Mouse (Mus musculus): ENCODE results near the gene Awat2.
A peak's percentile ranks its signal among the peaks of the same experiment; 100 is the strongest.
"Not testable (repeated sequence)": the region's sequence is repeated elsewhere in the genome, so short reads cannot be mapped to it uniquely, and the experiment has no call there.

Awat2 gene

DNA sequence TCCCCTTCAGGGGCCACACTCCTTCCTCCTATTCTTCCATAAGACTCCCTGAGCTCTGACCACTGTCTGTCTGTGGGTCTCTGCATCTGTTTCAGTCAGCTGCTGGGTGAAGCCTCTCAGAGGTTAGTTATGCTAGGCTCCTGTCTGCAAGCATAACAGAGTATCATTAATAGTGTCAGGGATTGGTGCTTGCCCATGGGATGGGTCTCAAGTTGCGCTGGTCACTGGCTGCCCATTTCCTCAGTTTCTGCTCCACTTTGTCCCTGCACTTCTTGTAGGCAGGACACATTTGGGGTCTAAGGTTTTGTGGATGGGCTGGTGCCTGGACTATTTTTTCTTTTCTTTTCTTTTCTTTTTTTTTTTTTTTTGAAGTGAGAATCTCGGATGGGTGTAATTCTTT lies at the start of gene Awat2:
TSS of gene Awat2 (minus strand) at position 101 of the 400 bp plus-strand sequence.
- DNase-seq (ENCODE audit: inconsistent ontology term), result not testable (repeated sequence)

DNA sequence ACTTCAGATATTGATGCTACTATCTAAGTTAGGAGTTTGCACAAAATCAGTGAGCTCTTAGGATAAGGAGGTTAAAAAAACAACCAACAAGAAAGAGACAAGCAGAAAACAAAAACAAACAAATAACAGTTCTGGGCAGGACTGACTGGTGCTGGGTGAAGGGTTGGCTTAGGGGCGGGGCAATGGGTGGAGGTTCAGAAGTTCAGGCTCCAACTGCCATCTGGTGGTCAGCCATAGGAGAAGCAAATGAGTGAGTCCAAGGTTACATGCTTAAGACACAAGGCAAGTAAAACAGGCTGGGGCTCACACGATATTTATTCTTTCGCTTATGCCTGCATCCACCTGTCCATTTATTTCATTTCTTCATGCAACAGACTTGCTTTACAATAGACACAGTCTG lies 37.8 kb upstream of the Awat2 start:
- DNase-seq (ENCODE audit: inconsistent ontology term), result peak; percentile 52

DNA sequence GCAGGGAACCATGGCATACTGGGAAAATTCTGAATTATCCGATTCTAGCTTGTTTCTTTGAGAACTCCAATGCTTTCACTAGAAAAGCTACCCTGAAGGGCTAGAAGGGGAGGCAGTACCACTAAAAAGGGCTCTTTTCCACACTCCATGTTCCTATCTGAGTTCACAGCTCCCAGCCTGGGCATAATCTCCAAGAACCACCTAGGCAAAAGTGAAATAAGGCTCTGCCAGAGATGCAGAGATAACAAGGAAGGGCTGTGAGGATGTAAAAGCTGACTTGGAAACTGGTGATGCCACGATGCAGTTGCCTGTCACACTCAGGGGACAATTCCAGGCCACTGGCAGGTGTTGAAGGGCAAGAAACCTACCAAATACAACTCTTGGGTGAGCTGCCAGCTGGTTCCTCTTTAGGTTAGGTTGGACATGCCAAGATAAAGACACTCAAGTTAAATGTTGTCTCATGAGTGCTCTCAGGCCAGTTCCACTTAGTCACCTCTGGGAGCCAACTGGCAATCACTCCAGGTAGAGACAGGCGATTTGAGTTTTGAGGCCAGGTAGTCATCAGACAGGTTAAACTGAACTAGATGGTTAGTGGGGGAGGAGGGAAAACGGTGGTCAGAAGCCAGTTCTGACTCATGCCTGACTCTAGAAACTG lies 33.2 kb upstream of the Awat2 start:
- no peak for DNase-seq (ENCODE audit: inconsistent ontology term)

DNA sequence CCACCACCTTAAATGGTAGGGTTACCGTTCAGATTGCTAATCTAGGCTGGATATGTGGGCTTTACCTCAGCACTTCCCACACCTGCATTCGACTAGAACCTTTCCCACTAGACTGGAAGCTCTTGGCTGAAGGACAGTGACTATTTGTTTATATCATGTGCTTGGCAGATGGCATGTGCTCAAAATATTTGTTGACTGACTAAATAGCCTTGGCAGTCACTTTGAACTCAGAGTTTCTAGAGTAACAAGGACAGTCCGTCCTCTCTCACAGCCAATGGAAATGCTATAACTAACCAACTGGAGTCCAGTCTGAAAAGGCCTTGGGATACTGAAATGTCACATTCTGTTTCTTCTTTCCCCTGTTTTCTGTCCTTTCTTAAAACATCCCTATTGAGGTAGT lies 29.0 kb upstream of the Awat2 start:
- DNase-seq (ENCODE audit: inconsistent ontology term), result peak; percentile 50

DNA sequence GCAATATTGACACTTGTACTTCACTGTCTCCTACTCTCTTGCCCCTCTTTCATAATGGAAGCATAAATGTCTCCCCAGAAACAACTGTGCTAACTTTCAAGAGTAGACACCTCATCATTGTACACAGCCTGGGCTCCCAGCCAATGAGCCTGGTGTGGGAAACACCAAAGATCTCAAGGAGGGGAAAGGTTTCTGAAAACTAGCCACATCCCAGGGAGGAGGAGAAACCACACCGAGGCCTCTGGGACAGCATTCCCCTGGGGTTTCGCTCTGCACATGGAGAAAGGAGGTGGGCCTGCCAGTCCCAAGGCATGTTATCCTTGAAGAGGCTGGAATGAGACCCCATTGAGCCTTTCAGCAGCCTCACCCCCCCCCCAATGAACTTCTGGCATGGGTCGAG lies 27.6 kb upstream of the Awat2 start:
- DNase-seq (ENCODE audit: inconsistent ontology term), result no peak

DNA sequence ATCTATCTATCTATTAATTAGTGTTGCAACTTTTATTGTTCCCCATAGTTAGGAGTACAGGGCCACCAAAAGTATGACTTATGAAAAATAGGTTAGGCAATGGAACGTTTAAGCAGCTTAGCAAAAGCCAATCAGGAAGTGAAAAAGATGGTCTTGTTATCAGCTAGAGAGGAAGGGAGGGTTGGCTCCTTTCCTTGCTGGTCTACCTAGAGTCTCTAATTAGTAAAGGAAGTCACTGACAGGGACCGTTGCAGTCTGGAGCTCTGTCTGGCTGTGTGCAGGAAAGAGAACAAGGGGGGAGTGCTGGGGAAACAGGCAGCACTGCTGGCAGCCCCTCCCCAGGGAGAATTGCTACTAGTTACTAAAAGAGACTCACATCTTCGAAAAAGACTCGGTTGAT lies 25.5 kb upstream of the Awat2 start:
- no peak for DNase-seq (ENCODE audit: inconsistent ontology term)

DNA sequence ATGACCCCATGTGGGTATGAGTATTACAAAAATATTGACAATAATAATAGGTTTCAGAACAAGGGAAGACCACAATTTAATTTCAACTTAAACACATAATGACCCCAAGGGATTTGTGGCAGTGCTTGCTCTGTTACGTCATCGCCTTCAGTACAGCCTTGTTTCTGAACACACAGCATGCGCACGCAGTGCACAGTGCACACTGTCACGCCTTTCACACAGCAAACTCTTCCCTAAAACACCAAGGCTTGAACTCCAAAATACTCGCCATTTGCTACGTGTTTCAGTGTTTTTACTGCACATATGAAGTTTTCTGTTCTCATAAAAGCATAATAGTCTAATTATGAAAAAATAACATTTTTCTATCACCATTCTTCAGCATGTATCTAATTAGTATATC lies 1.0 kb upstream of the Awat2 start:
- DNase-seq (ENCODE audit: inconsistent ontology term), result no peak

DNA sequence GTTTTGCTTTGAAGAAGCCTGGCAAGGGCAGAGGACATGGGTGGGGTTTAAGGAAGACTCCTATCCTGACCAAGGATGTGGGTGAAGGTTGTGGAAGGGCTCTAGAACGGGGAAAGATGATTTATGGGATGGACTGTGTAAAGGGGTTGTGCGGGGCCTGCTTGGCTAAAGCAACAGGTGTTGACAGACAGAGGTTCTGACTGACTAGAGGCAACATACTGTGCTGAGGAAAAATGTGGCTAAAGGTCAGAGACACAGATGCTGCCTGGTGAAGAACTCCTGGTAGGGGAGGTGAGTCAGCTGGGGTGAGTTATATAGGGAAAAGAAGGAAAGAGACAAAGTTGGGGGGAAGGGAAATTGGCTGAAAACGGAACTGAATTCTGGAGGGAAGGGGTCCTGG lies 10.2 kb downstream of the Awat2 start:
- no peak for DNase-seq (ENCODE audit: inconsistent ontology term)

DNA sequence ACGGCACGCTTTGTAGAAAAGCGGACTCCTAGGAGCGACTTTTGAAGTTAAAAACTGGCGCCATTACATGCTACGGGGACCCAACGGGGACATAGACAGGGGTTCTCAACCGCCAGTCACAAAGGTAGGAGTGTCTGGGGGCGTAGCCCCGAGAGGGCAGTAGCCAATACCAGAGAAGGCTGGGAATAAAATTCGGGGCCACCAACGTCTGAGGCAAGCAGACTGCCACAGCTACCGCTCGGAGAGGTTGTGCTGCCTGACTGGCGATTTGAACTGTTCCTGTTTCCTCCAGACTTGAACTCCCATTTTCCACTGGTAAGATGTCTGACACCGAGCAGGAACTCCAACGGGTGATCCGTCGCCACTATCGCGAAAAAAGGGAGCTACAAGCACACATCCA lies 13.8 kb downstream of the Awat2 start, which contains the start of gene Otud6a:
TSS of gene Otud6a (plus strand) at position 321 of the 400 bp plus-strand sequence.
- no peak for DNase-seq (ENCODE audit: inconsistent ontology term)

DNA sequence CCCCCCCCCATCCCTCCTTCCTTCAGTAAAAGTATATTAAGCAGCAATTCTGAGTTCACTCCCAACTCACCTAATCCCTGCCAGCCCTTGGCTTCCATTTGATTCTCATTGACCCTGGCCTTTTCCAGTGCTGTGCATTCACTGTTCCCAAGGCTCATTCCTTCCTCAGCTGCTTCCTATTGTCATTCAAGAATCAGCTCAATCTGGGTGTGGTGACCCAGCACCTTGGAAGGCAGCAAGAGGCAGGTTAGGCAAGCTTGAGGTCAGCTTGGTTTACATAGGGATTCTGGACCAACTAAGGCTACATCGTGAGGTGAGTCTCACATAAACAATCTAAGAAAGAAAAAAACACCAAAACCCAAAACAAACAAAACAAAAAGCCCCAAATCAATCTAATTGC lies 33.3 kb downstream of the Awat2 start:
- no peak for DNase-seq (ENCODE audit: inconsistent ontology term)

DNA sequence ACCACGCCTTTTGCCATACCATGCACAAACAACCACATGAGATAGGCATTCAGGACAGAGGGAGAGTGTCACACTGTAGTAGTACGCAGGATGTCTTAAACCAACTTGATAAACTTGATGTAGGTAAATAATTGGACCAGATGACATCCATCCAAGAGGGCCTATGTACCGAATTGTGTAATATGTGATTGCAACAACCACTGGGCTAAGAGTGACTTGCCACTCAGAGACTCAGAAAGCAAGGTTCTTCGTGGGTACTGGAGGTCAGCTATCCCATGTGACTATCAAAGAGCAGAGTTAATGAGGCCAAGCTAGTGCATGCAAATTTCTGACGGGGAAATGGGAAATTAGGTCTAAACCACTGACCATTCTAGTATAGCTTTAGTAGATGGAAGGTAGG lies 40.9 kb downstream of the Awat2 start:
- DNase-seq (ENCODE audit: inconsistent ontology term), result no peak

DNA sequence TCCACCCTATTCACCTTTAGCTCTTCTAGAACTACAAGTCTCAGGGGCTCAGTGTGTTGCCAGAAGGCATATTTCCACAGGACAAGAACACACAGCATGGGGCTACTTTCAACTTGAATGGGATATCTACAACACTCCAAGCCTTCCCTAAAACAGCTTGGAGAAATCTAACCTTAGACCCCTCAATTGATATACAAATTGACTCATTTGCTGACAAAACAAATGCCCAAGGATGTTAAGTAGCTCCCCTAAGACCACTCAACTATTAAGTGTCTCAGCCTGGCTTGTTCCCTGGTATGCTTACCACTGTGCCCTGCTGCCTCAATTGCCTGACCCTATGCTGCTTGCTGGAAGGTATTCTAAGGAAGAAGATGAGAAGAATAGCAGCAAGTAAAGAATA lies 41.6 kb downstream of the Awat2 start:
- DNase-seq (ENCODE audit: inconsistent ontology term), result no peak

DNA sequence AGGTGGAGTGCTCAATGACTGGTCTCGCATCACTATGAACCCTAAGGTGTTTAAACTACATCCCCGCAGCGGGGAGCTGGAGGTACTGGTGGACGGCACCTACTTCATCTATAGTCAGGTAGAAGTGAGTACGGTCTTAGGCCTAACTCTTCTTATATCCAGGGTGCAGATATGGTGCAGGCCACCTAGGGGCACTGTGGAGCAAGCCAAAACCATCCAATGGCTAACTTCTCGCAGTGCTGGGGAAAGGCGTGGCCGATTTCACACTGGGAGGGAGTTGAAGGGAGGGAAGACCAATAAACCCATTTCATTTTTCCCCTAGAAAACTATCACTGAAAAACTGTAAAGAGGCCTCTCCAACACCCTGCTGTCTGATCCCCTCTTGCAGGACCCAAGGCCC lies 47.5 kb downstream of the Awat2 start:
- DNase-seq (ENCODE audit: inconsistent ontology term), result peak; percentile 0

DNA sequence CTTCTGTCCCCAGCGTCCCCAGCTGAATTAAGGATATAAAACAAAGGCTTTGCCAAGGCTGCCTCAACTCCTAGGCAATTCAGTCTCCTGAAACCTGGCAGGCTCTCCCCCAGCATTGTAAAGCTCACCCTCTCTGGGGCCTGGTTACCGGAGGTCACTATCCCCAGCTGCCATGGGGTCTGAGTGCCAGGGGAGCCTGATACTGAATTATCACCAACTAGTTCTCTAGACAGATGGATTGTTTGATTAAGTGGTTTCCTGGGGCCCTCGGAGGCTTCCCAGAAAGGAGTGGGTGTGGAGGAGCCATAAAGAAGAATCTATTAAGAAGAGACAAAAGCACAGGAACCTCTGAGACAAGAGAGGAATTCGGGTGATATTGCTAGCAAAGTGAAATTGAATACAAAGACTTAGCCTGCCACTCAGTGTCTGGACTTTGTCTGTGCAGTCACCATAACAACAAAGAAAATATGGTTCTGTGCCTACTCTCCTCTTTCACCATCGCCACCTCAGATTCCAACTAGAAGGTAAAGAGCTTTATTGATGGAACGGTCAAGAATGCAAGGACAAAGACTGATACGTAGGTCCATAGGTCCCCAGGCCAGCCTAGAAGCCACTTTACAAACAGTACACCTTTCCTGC lies 48.2 kb downstream of the Awat2 start:
- DNase-seq (ENCODE audit: inconsistent ontology term), result no peak

DNA sequence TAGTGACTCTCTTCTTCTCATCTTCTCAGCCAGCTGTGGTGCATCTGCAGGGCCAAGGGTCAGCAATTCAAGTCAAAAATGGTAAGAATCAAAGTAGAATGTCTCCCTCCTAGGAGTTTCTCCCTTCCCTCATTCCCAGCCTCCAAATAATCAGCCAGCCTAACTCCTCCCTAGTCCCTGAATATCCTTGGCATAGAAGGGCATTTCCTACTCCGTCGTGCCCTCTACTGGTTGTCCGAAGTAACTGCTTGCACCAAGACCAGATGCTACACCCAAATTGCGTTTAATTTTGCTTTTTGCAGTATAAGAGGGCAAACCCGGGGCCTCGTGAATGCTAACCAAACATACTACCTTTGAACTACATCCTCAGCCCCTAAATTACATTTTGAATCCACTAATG lies 50.2 kb downstream of the Awat2 start:
- peak; percentile 1 for DNase-seq (ENCODE audit: inconsistent ontology term)

DNA sequence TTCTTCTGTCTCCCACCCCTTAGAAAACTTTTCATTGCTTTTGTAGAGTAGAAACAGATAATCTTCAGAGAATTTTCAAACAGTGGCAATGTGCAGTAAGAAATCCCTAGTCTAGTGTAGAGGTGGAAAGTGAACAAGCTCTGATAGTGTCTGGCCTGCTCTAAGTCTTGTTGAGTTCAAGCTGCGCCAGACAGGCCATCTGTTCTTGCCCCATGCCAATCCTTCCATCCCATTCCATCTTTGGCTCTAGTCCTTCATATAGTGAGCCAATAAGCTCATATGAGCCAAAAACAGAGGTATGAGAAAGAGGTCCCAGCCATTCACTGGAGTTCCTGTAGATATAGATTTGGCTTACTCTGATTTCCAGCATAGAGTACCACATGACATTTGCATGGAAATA lies 52.6 kb downstream of the Awat2 start:
- DNase-seq (ENCODE audit: inconsistent ontology term), result no peak

DNA sequence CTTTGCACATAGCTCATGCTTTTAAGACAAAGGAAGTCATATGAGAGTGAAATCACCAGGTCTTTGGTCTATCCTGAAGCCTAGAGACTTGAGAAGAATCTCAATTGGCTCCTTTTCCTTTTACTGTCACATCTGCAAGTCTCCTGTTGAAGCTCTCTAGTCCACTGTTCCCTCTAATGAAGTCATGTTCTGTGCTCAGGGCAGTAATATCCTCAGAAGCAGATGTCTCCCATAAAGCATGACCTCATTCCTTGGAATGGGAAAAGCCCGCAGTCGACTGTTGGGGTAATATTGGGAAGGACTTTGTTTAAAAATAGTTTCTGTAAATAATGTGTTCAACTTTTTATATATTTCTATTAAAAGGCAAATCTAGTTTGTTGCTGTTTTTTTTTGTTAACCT lies 85.5 kb downstream of the Awat2 start:
- DNase-seq (ENCODE audit: inconsistent ontology term), result no peak
